Mouse (Mus musculus): ENCODE results near the gene Acvr2a.
"Not testable (repeated sequence)": the region's sequence is repeated elsewhere in the genome, so short reads cannot be mapped to it uniquely, and the experiment has no call there.

Acvr2a gene

GRCm38 (mm10) chr2:48813371-48814222 is at the start of gene Acvr2a:
Gene Acvr2a, plus strand, starts transcription at chr2:48814109.
- peak; percentile 93 for DNase-seq (ENCODE audit: low spot score)

- no peak for DNase-seq (ENCODE audit: low spot score)
Measured at GRCm38 (mm10) chr2:48766513-48766912, 47.4 kb upstream of the Acvr2a start.

- no peak for DNase-seq (ENCODE audit: low spot score)
Measured at GRCm38 (mm10) chr2:48767778-48768177, 46.1 kb upstream of the Acvr2a start.

GRCm38 (mm10) chr2:48768219-48768618 is 45.7 kb upstream of the Acvr2a start:
- DNase-seq (ENCODE audit: low spot score), result no peak

GRCm38 (mm10) chr2:48770100-48770499 is 43.8 kb upstream of the Acvr2a start:
- no peak for DNase-seq (ENCODE audit: low spot score)

- DNase-seq (ENCODE audit: low spot score), result no peak
Measured at GRCm38 (mm10) chr2:48770634-48771033, 43.3 kb upstream of the Acvr2a start.

GRCm38 (mm10) chr2:48775281-48775680 is 38.6 kb upstream of the Acvr2a start:
- no peak for DNase-seq (ENCODE audit: low spot score)

- DNase-seq (ENCODE audit: low spot score), result no peak
Measured at GRCm38 (mm10) chr2:48788901-48789300, 25.0 kb upstream of the Acvr2a start.

- DNase-seq (ENCODE audit: low spot score), result peak; percentile 38
Measured at GRCm38 (mm10) chr2:48814223-48815038, 522 bp downstream of the Acvr2a start.

- DNase-seq (ENCODE audit: low spot score), result peak; percentile 11
Measured at GRCm38 (mm10) chr2:48815039-48815590, 1.2 kb downstream of the Acvr2a start.

GRCm38 (mm10) chr2:48816141-48817028 is 2.5 kb downstream of the Acvr2a start:
- DNase-seq (ENCODE audit: low spot score), result peak; percentile 24

GRCm38 (mm10) chr2:48825878-48826277 is 12.0 kb downstream of the Acvr2a start:
- DNase-seq (ENCODE audit: low spot score), result no peak

- DNase-seq (ENCODE audit: low spot score), result no peak
Measured at GRCm38 (mm10) chr2:48826380-48826779, 12.5 kb downstream of the Acvr2a start.

GRCm38 (mm10) chr2:48830492-48830891 is 16.6 kb downstream of the Acvr2a start:
- no peak for DNase-seq (ENCODE audit: low spot score)

- no peak for DNase-seq (ENCODE audit: low spot score)
Measured at GRCm38 (mm10) chr2:48832305-48832704, 18.4 kb downstream of the Acvr2a start.

GRCm38 (mm10) chr2:48833884-48834450 is 20.1 kb downstream of the Acvr2a start:
- no peak for DNase-seq (ENCODE audit: low spot score)

- peak; percentile 15 for DNase-seq (ENCODE audit: low spot score)
Measured at GRCm38 (mm10) chr2:48841611-48842470, 27.9 kb downstream of the Acvr2a start.

GRCm38 (mm10) chr2:48846689-48847398 is 32.9 kb downstream of the Acvr2a start:
- no peak for DNase-seq (ENCODE audit: low spot score)

GRCm38 (mm10) chr2:48865596-48865995 is 51.7 kb downstream of the Acvr2a start:
- DNase-seq (ENCODE audit: low spot score), result not testable (repeated sequence)

Data from lung, postnatal 25 days (tissue).